Mouse (Mus musculus): Measurements from ENCODE around the gene Supt5. TPM values are rescaled to one million over a fixed set of nuclear protein-coding genes. Genes with fewer than 3 reads are reported as not detected.
A peak's percentile ranks its signal among the peaks of the same experiment; 100 is the strongest.

Supt5 gene
- polyA plus RNA-seq, 1 experiment from 2014 or later: 107 TPM

DNA sequence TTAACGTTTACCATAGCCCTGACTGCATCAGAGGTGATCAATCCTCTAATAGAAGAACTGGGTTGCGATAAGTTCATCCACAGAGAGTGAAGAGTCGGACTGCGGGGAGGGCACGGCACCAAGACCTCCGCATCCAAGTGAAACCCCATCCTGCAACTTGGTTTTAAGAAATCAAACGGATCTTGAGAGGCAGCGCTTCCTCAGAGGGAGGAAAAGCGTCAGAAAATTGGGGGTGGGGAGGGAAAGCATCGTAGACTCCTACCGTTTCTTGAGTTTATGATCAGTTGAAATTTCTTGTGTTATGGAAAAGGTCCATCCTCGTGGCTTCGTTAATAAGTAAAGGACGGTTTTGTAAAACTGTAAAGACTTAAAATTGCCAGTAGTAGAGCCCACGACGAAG lies 70.0 kb downstream of the Supt5 start:
- WGBS: 31% methylated on average over 16 of the region's 16 CpGs
- 0 out of 2 replicates have a peak, but pooled peaks cover 13% of the 10 kb centered on the region for H3K9me3 ChIP-seq
- H3K36me3 ChIP-seq: peaks cover 45% of the 10 kb centered on the region
- H3K27me3 ChIP-seq (ENCODE audit: insufficient read depth, poor library complexity, severe bottlenecking): no peaks in the 10 kb centered on the region
- no peak for DNase-seq (ENCODE audit: low spot score)
- peak overlapping the region; percentile 97 for H3K27ac ChIP-seq
- H3K4me3 ChIP-seq: peak overlapping the region; percentile 84
- peaks cover 8% of the 10 kb centered on the region for H3K4me1 ChIP-seq (replicated peaks)

DNA sequence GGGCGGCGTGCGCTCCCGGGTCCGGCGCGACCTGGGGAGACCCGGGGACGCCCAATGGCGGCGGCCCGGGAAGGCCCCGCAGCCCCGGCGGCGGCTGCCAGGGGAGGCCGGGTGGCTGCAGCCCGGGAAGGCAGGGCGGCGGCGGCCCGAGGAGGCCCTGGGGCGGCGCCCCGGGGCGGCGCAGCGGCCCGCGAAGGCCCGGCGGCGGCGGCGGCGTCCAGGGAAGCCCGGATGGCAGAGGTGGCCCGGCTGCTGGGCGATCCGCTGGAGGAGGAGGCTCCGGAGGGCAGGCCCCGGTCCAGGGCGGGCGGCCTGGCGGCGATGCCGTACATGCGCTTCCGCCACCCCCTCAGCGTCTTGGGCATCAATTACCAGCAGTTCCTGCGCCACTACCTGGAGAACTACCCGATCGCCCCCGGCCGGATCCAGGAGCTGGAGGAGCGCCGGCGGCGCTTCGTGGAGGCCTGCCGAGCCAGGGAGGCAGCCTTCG lies 70.5 kb downstream of the Supt5 start:
- H3K36me3 ChIP-seq: peaks cover 40% of the 10 kb centered on the region
- H3K4me3 ChIP-seq: peak overlapping the region; percentile 84
- 0 out of 2 replicates have a peak, but pooled peaks cover 13% of the 10 kb centered on the region for H3K9me3 ChIP-seq
- DNase-seq (ENCODE audit: low spot score): peak; percentile 71
- H3K27me3 ChIP-seq (ENCODE audit: insufficient read depth, poor library complexity, severe bottlenecking): no peaks in the 10 kb centered on the region
- H3K4me1 ChIP-seq (replicated peaks): peaks cover 8% of the 10 kb centered on the region
- H3K27ac ChIP-seq: peak overlapping the region; percentile 97
- under 1% methylated on average over 62 of the region's 62 CpGs for WGBS

DNA sequence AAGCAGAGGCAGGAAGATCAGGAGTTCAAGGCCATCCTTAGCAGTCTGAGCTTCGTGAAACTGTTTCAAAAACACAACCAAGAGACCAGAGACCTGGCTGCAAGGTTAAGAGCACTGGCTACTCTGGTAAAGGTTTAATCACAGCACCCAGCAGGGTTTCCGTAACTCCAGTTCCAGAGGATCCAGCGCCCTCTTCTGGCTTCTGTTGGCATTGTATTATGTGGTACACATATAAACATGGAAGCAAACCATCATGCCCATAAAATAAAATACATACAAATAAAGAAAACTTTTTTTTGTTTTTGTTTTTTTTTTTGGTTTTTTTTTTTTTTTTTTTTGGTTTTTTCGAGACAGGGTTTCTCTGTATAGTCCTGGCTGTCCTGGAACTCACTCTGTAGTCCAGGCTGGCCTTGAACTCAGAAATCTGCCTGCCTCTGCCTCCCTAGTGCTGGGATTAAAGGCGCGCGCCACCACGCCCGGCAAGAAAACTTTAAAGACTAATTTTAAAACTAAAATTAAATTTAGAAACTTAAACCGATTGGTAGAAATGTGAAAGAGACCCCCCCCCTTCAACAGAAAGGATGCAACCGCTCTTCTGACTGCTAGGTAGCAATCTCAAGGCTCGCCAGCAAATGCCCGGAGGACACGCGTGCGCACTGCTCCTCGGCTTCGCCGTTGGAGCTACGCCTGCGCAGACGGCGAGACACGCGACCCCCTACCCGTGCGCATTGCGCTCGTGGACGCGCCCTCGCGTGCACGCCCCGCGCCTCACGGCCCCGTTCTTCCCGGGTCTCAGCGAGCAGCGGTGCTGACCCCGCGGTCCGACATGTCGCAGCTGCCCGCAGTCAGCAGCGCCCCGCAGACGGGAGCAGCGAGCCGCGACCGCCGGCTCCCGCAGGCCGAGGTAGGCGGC lies 71.2 kb downstream of the Supt5 start, which contains the start of gene Eid2:
Gene Eid2 (plus strand): TSS at position 753 of the 913 bp plus-strand sequence.
- H3K4me3 ChIP-seq: peak within 1 kb of the TSS; percentile 84
- H3K4me1 ChIP-seq (replicated peaks): peaks cover 8% of the 10 kb centered on the region
- peak within 1 kb of the TSS; percentile 97 for H3K27ac ChIP-seq
- no peaks in the 10 kb centered on the region for H3K27me3 ChIP-seq (ENCODE audit: insufficient read depth, poor library complexity, severe bottlenecking)
- peaks cover 33% of the 10 kb centered on the region for H3K36me3 ChIP-seq
- peak; percentile 89 for DNase-seq (ENCODE audit: low spot score)
- 7% methylated on average over 57 of the region's 57 CpGs for WGBS
- H3K9me3 ChIP-seq: 0 out of 2 replicates have a peak, but pooled peaks cover 13% of the 10 kb centered on the region

DNA sequence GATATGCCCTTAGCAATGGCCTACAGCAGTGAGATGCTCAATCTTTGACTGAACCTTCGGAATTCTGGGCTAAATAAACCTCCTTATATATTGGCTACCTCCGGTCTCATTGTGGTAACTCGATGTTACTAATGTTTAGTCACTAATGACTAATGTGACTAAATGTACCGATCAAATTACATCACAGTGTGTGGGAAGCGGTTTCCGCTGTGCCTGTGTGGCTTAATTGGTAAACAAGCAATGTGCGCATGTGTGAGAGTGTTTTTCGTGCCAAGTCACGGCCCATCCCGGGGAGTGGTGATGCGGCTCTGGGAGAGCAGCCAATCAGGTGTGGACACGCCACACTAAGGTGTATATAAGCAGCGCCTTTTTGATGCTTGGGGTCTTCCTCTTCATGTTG lies 73.2 kb downstream of the Supt5 start:
- Histone ChIP-seq H3K27me3 (ENCODE audit: insufficient read depth, poor library complexity, severe bottlenecking) (no peaks in the 10 kb centered on the region), H3K4me3 (no peak overlapping the region), H3K9me3 (0 out of 2 replicates have a peak, but pooled peaks cover 7% of the 10 kb centered on the region), H3K27ac (no peak overlapping the region), H3K36me3 (peaks cover 14% of the 10 kb centered on the region), H3K4me1 (replicated peaks) (peaks cover 8% of the 10 kb centered on the region)
- DNase-seq (ENCODE audit: low spot score): no peak
- 93% methylated on average over 13 of the region's 13 CpGs for WGBS

Other genes starting within 250 kb of the Supt5 start
- 0.09 and 0.13 TPM in 2 replicates for gene 9530053A07Rik, start 209.3 kb downstream of the Supt5 start, polyA plus RNA-seq (2016; fragmentation: Nextera tagmentation; extraction: Ambion mirVana)
- gene Fbl, start 169.0 kb downstream of the Supt5 start, polyA plus RNA-seq (2016; fragmentation: Nextera tagmentation; extraction: Ambion mirVana): 123 and 147 TPM in 2 replicates
- gene Dyrk1b, start 159.3 kb downstream of the Supt5 start, polyA plus RNA-seq (2016; fragmentation: Nextera tagmentation; extraction: Ambion mirVana): 16.2 and 23.4 TPM in 2 replicates
- gene Eid2, start 70.9 kb downstream of the Supt5 start, polyA plus RNA-seq (2016; fragmentation: Nextera tagmentation; extraction: Ambion mirVana): 2.1 TPM in 2 replicates
- gene Eid2b, start 61.0 kb downstream of the Supt5 start, polyA plus RNA-seq (2016; fragmentation: Nextera tagmentation; extraction: Ambion mirVana): 11.8 and 14.3 TPM in 2 replicates
- gene Selenov, start 47.6 kb downstream of the Supt5 start, polyA plus RNA-seq (2016; fragmentation: Nextera tagmentation; extraction: Ambion mirVana): 0.58 and 0.80 TPM in 2 replicates
- gene Dll3, start 36.5 kb downstream of the Supt5 start, polyA plus RNA-seq (2016; fragmentation: Nextera tagmentation; extraction: Ambion mirVana): 50.2 and 88.5 TPM in 2 replicates
- gene Timm50, start 26.7 kb downstream of the Supt5 start, polyA plus RNA-seq (2016; fragmentation: Nextera tagmentation; extraction: Ambion mirVana): 252 and 255 TPM in 2 replicates
- gene Rps16, start 11.9 kb upstream of the Supt5 start, polyA plus RNA-seq (2016; fragmentation: Nextera tagmentation; extraction: Ambion mirVana): 777 and 925 TPM in 2 replicates
- gene Plekhg2, start 33.9 kb upstream of the Supt5 start, polyA plus RNA-seq (2016; fragmentation: Nextera tagmentation; extraction: Ambion mirVana): 82.4 and 93.0 TPM in 2 replicates
- gene Zfp36, start 41.5 kb upstream of the Supt5 start, polyA plus RNA-seq (2016; fragmentation: Nextera tagmentation; extraction: Ambion mirVana): 5.3 and 5.8 TPM in 2 replicates
- gene Med29, start 54.0 kb upstream of the Supt5 start, polyA plus RNA-seq (2016; fragmentation: Nextera tagmentation; extraction: Ambion mirVana): 62.9 and 65.0 TPM in 2 replicates
- 83.2 and 85.4 TPM in 2 replicates for gene Paf1, start 54.2 kb upstream of the Supt5 start, polyA plus RNA-seq (2016; fragmentation: Nextera tagmentation; extraction: Ambion mirVana)
- gene Gmfg, start 98.7 kb upstream of the Supt5 start, polyA plus RNA-seq (2016; fragmentation: Nextera tagmentation; extraction: Ambion mirVana): 6.7 and 7.1 TPM in 2 replicates
- 4.4 and 5.2 TPM in 2 replicates for gene Lrfn1, start 113.2 kb upstream of the Supt5 start, polyA plus RNA-seq (2016; fragmentation: Nextera tagmentation; extraction: Ambion mirVana)
- not detected in 2 replicates for gene Ifnl2, start 171.7 kb upstream of the Supt5 start, polyA plus RNA-seq (2016; fragmentation: Nextera tagmentation; extraction: Ambion mirVana)
- gene Ifnl3, start 184.1 kb upstream of the Supt5 start, polyA plus RNA-seq (2016; fragmentation: Nextera tagmentation; extraction: Ambion mirVana): not detected in 2 replicates
- not detected in 2 replicates for gene Sycn, start 202.1 kb upstream of the Supt5 start, polyA plus RNA-seq (2016; fragmentation: Nextera tagmentation; extraction: Ambion mirVana)
- 0.10 TPM in 1 of 2 replicates, not detected in the other for gene Nccrp1, start 208.5 kb upstream of the Supt5 start, polyA plus RNA-seq (2016; fragmentation: Nextera tagmentation; extraction: Ambion mirVana)

Measured in hindbrain, embryonic 10.5 days (tissue).